Mouse (Mus musculus): ENCODE results near the gene Ndel1. TPM values are rescaled to one million over a fixed set of nuclear protein-coding genes. Genes with fewer than 3 reads are reported as not detected.

Ndel1 gene
- total RNA-seq (2015; ENCODE audit: low replicate concordance) (26.3 and 30.7 TPM in 2 replicates), total RNA-seq (2017; ENCODE audit: low replicate concordance) (54.4 and 55.6 TPM in 2 replicates)

- ATAC-seq (replicated peaks; ENCODE audit: low FRiP score, poor library complexity, severe bottlenecking) = no peak
These were observed at the start of gene Ndel1 for GRCm38 (mm10) chr11:68871748-68872147. Ndel1 (minus strand) TSS chr11:68871858.

- no peak for ATAC-seq (replicated peaks; ENCODE audit: low FRiP score, poor library complexity, severe bottlenecking)
These were observed 42.9 kb upstream of the Ndel1 start for GRCm38 (mm10) chr11:68914566-68914965.

- no peak for ATAC-seq (replicated peaks; ENCODE audit: low FRiP score, poor library complexity, severe bottlenecking)
These were observed 40.0 kb upstream of the Ndel1 start for GRCm38 (mm10) chr11:68911531-68912177.

GRCm38 (mm10) chr11:68908846-68909503 is 37.3 kb upstream of the Ndel1 start:
- ATAC-seq (replicated peaks; ENCODE audit: low FRiP score, poor library complexity, severe bottlenecking) = no peak

- no peak for ATAC-seq (replicated peaks; ENCODE audit: low FRiP score, poor library complexity, severe bottlenecking)
These were observed 35.6 kb upstream of the Ndel1 start for GRCm38 (mm10) chr11:68907251-68907650.

- no peak for ATAC-seq (replicated peaks; ENCODE audit: low FRiP score, poor library complexity, severe bottlenecking)
These were observed 34.8 kb upstream of the Ndel1 start for GRCm38 (mm10) chr11:68906461-68906790.

- ATAC-seq (replicated peaks; ENCODE audit: low FRiP score, poor library complexity, severe bottlenecking) = no peak
These were observed 34.2 kb upstream of the Ndel1 start for GRCm38 (mm10) chr11:68905665-68906460.

GRCm38 (mm10) chr11:68905138-68905531 is 33.5 kb upstream of the Ndel1 start:
- no peak for ATAC-seq (replicated peaks; ENCODE audit: low FRiP score, poor library complexity, severe bottlenecking)

GRCm38 (mm10) chr11:68904375-68905137 is 32.9 kb upstream of the Ndel1 start:
- ATAC-seq (replicated peaks; ENCODE audit: low FRiP score, poor library complexity, severe bottlenecking) = no peak

GRCm38 (mm10) chr11:68903775-68904174 is 32.1 kb upstream of the Ndel1 start:
- no peak for ATAC-seq (replicated peaks; ENCODE audit: low FRiP score, poor library complexity, severe bottlenecking)

- ATAC-seq (replicated peaks; ENCODE audit: low FRiP score, poor library complexity, severe bottlenecking) = no peak
These were observed 31.2 kb upstream of the Ndel1 start for GRCm38 (mm10) chr11:68902823-68903222.

- no peak for ATAC-seq (replicated peaks; ENCODE audit: low FRiP score, poor library complexity, severe bottlenecking)
These were observed 30.7 kb upstream of the Ndel1 start for GRCm38 (mm10) chr11:68902367-68902766.

GRCm38 (mm10) chr11:68902047-68902364 is 30.3 kb upstream of the Ndel1 start:
- no peak for ATAC-seq (replicated peaks; ENCODE audit: low FRiP score, poor library complexity, severe bottlenecking)

GRCm38 (mm10) chr11:68901351-68902046 is 29.8 kb upstream of the Ndel1 start, which contains the start of gene Rpl26:
Rpl26 (plus strand) TSS chr11:68901583.
- peak; percentile 89 for ATAC-seq (replicated peaks; ENCODE audit: low FRiP score, poor library complexity, severe bottlenecking)

- no peak for ATAC-seq (replicated peaks; ENCODE audit: low FRiP score, poor library complexity, severe bottlenecking)
These were observed 29.1 kb upstream of the Ndel1 start for GRCm38 (mm10) chr11:68900519-68901350.

- no peak for ATAC-seq (replicated peaks; ENCODE audit: low FRiP score, poor library complexity, severe bottlenecking)
These were observed 28.2 kb upstream of the Ndel1 start for GRCm38 (mm10) chr11:68899815-68900214.

- no peak for ATAC-seq (replicated peaks; ENCODE audit: low FRiP score, poor library complexity, severe bottlenecking)
These were observed 27.1 kb upstream of the Ndel1 start for GRCm38 (mm10) chr11:68898790-68899189.

- no peak for ATAC-seq (replicated peaks; ENCODE audit: low FRiP score, poor library complexity, severe bottlenecking)
These were observed 26.2 kb upstream of the Ndel1 start for GRCm38 (mm10) chr11:68897838-68898237.

- ATAC-seq (replicated peaks; ENCODE audit: low FRiP score, poor library complexity, severe bottlenecking) = peak; percentile 54
These were observed 25.5 kb upstream of the Ndel1 start for GRCm38 (mm10) chr11:68897120-68897519.
